Mouse (Mus musculus): ENCODE measurements at regions not wholly inside any gene's neighbourhood (a gene's known extent, or its start where the extent isn't known, plus 50 kb on each side); places are given as distances from the start of the nearest gene placed in this dataset.

DNA sequence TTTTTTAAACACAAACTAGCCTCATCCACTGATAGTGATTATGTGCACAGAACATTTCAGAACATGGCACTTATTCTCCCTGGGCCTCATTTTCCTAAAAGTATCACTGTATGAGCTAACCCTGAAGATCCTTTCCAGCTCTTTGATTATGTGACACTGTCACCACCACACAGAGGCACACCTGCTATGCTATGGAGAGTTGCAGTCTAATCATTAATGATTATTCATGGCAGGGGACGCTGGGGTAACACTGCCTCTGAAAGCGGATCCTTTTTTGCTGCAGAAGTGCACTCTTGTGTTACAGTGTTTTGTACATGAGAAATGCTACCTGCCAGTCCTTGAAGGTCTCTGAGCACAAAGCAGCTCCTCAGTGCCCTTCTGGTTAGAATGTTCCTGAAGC is 615.3 kb upstream of the Fbxo33 start:
- DNase-seq (ENCODE audit: low read depth, low spot score), result no peak

DNA sequence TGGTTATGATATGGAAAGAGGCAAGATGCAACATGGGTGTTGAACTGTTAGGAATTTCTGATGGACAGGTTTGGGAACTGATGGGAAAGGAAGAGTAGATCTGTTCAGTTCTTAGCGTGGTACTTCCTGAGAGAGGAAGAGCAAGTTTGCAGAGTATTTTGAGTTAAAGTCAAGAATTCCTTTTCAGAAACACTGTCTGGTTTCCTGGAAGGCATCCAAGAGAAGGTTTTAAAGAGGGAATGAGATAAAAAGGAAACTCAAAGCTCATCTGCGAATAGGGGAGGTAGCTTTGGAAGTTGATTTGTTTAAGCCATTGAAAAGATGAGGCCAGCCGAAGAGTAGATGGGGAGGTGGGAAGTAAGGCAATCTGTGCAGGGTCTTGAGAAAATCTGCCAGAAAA is 603.4 kb upstream of the Fbxo33 start:
- no peak for DNase-seq (ENCODE audit: low read depth, low spot score)

DNA sequence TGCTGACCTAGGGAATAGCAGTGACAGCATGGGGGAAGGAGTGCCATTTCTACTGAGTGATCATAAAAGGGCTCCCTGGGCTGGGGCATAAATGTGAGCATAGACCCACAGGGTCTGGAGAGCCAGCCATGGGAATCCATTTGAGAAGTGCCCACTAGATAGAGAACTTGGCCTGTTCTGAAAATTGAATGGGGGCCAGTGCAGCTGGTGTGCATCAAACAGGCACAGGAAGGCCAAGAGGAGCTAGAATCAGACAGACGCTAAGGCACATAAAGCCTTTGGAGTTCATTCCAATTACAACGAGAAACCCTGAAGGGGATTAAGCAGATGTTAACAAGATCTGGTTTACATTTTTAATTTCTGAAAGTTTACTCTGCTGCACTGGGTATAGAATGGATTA is 602.9 kb upstream of the Fbxo33 start:
- no peak for DNase-seq (ENCODE audit: low read depth, low spot score)

DNA sequence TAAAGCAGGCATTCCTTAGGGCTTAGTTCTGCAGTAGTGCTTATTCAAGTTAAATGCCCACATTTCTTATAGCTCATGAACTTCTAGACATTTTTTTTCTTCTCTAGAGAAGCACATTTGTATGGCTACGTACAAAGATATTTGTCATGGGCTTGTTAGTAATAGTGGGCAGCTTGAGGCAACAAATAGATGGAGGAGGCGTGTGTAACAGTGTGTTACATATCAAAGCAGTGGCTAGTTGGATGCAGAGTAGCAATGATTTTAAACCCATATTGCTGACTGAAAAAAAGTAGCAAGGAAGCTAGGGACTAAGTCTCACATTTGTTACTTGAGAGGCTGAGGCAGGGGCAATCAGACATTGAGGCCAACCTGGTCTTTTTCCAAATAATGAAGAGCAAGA is 602.2 kb upstream of the Fbxo33 start:
- DNase-seq (ENCODE audit: low read depth, low spot score), result no peak

DNA sequence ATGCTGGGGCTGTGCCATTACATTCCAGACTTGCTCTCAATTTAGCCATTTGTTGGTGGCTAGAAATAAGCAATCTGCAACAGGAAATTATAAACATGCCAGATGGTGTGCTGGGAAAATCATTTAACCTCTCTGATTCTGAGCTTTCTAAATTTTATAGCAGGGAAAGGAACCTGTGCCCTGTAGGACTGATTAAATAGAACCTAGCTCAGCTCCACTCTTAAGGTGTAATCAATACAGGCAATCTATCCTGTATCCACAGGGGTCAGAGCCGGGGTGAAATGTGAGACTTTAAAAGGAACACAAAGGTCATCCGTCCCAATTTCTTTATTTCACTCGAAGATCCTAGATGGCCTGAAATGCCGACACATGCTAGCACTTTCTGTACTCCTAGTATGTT is 596.4 kb upstream of the Fbxo33 start:
- DNase-seq (ENCODE audit: low read depth, low spot score), result no peak

DNA sequence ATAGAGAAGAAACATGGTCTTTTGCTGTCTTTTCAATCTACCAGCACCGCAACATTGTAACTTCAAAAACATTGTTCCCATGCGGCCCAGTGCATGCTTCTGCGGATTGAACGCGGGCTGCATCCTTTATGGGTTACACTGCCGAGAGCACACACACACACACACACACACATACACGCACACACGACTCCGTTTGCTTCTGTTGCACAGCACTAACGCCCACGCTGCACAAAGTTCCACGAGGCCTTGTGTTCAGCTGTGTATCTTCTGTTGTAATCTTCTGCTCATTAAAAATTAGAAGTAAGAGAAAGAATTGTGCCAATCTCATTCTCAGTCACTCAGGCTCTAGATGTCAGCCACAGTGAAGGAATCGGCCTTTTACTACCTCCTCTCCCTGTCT is 594.8 kb upstream of the Fbxo33 start:
- no peak for DNase-seq (ENCODE audit: low read depth, low spot score)

DNA sequence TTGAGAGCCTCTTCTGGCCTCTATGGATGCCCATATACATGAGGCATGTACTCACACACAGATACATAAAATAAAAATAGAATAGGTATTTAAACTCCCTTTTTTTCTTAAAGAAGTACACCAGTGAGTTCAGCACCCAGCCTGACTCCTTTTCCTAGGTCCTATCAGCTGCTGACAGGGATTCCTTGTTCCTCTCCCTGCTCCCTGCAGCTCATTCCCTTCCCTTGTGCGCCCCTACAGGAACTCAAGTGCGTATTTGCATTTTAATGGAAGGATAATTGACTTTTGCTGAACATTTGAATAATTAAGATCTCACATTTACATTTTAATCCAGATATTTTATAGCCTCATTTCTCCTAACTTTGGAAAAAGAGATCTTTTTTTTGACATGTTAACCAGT is 589.7 kb upstream of the Fbxo33 start:
- DNase-seq (ENCODE audit: low read depth, low spot score), result no peak

DNA sequence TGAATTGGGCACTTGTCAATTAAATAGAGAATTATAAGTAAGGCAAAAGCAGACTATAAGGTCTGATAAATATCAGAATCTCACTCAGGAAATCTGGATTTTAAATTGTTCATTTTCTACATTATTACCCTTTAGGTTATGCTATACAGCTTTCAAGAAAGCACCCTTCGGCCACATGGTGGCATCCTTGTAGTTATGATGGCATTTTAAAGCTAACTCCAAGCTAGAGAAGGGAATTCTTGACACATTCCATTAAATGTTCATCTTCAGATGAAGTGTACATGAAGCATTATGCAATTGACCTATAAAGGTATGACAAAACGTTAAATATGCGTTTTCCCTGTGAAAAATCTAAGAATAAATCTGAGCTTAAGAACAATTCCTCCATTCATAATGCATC is 578.5 kb upstream of the Fbxo33 start:
- DNase-seq (ENCODE audit: low read depth, low spot score), result peak; percentile 64

DNA sequence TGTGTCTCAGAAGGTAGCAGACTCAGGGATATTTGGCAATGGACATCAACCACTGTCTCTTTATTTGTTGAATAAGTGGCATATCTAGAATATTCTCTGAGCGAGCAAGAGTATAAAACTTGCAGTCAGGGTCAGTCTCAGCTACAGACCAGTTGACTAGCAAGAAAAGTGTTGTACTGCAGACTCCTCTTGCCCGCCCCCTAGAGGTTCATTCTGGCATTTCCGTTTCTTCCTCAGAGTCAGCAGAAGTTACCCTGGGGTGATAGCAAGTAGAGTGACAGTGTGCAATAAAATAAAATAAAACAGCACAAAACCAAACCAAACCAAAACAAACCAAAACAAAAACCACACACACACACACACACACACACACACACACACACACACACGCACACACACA is 571.9 kb upstream of the Fbxo33 start:
- no peak for DNase-seq (ENCODE audit: low read depth, low spot score)

DNA sequence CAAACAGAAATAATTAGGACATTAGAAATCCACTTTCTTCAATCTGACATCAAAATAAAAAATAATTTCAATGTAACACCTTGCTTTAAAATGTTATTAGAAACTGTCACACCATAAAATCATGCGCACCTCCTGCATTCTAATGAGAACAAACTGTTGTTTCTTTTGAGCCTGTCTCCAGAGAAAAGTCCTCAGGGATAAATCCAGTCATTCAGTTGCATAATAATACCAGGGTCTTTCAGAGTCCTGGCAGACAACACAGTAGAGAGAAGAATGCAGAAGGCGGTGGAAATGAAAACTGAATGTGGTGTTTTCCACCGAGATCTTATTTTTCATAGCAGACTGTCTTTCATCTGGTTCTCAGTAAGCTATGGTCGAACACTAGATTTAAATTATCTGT is 567.3 kb upstream of the Fbxo33 start:
- no peak for DNase-seq (ENCODE audit: low read depth, low spot score)

DNA sequence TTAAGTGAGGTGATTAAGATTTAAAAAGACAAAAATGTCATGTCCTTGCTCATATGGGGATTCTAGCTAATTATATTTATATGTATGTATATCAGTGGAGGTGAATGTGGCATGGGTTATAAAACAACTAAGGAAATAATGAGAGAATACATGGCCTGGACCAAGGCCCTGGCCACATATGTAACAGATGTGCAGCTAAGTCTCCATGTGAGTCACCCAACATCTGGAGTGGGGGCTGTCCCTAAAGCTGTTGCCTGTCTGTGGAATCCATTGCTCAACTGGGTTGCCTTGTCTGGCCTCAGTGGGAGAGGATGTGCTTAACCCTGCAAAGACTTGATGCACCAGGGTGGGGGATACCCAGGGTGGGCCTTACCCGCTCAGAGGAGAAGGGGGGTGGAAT is 551.5 kb upstream of the Fbxo33 start:
- no peak for DNase-seq (ENCODE audit: low read depth, low spot score)

DNA sequence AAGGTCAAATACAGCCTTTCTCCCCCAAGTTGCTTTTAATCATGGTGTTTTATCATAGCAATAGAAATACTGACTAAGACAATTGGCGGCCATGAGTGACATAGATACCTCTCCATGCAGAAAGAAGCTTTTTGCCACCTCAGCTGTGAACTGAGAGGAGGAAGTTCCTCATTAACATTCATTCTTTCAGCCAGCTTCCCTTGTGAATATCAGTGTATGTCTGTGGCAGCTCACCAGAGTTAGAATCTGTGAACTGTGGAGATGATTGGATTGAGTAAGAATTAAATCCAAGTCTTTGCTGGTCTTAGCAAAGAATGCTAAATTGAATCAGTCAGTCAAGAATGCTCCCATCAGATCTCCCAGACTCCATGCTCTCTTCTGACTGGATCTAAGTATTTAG is 542.7 kb upstream of the Fbxo33 start:
- DNase-seq (ENCODE audit: low read depth, low spot score), result no peak

DNA sequence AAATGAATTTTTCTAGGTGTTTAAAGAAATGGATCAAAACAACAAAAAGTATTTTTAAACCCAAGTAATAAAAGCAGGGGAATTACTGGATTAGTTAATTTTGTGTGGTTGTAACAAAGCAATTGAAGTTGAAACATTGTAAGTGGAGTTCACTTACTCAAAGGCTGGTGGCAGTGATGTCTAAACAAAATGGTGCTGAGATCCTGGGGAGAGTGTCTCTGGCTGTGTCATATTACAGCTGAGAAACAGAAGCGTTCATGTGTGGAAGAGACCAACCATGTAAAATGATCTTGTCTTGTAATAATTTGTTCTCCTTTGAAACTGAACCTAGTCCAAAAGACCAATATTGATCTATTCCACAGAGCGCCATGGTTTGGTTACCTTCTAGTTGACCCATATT is 525.2 kb upstream of the Fbxo33 start:
- DNase-seq (ENCODE audit: low read depth, low spot score), result no peak

DNA sequence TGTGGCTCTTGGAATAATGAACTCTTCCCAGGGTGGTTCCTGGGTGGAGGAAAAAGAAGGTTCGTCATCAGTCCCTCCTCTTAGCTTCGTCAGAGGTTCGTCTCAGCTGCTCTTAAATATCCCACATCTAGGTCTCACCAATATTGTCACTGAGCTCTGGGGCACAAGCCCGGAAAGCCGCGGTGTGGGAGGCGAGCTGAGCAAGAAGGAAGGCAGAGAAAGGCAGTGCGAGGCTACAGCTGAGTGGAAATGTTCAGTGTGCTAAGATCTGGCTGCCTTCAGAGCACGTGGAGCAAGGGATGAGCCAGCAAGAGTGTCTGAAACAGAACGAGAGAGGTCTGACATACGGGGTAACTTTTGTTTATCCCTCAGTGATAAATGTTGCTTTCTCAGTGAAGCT is 523.7 kb upstream of the Fbxo33 start:
- DNase-seq (ENCODE audit: low read depth, low spot score), result no peak

DNA sequence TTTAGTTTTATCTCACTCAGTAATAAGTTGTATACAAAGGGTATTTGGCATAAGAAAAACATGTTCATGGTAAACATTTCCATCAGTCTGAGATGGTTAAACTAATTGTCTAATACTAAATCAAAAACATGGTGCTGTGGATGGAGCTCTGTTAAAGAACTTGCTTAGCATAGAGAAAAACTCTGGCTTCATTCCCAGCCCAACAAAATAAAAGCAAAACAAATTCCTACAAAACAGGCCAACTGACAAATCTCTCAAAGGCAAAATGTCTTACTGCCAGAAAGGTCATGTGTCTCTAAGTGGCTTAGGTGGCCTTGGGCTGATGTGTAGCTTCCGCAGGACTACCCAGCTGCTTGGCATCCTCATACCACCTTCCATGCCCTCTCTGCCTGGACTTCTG is 505.4 kb upstream of the Fbxo33 start:
- DNase-seq (ENCODE audit: low read depth, low spot score), result no peak

DNA sequence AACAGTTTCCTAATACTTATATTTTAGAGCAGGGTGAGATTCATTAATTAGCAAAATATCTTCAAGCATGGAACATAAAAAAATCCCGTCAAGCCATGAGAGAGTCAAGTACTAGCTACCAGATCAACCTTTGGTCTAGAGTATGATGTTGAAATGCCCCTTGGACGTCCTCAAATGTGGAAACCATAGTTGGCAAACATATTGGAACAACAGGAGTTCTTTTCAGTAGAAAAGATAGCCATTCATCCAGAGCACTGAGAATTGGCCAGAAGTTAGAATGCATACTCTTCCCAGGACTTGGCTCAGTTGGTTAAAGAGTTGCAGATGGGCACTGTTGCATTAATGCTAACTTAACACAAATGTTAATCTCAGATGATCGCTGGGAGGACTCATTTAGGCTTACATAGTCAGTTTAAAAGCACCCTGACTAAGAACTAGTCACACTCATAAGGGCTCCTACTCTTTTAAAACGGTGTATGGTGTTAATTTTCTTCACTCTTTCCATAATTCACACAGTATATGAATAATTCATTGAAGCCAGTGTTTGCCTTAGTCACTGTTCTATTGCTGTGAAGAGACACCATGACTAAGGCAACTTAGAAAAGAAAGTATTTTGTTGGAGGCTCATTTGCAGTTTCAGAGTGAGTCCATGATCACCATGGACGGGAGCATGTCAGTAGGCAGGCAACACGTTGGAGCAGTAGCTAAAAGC is 503.1 kb upstream of the Fbxo33 start:
- DNase-seq (ENCODE audit: low read depth, low spot score), result no peak

DNA sequence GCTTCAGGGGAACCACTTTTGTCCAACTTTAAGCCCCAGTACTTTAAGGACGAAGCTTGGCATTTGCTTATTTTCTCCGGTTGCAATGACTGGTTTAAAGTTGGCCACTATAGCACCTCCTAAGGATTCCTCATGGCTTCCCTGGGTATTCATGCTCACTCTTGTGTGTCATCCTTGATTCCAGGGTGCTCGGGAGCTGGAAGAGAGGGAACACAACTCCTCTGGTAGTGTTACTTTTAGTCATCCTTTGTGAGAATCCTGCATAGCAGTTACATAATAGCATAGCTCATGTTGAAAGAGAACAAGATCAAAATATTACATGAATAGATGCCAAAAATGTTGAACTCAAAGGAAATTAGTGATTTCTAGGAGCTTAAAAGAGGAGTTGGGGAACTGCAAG is 493.7 kb upstream of the Fbxo33 start:
- no peak for DNase-seq (ENCODE audit: low read depth, low spot score)

DNA sequence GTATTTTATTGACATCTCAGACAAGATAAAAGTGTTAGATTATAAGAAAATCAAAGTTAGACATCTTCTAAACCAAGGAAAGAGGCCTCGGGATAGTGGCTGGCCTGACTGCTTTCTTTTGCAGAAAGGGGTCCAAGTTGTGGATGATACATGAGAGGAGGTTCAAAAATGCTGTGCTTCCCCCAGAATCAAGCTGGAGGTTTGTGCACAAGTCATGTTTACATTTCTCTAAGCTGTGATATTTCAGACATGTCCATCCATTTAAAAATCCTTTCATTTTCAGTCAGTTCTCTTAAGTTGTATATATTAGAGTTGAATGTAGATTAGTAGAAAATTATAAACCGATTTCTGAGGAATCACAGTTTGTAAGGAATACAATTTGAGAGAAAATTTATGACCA is 463.7 kb upstream of the Fbxo33 start:
- DNase-seq (ENCODE audit: low read depth, low spot score), result no peak

DNA sequence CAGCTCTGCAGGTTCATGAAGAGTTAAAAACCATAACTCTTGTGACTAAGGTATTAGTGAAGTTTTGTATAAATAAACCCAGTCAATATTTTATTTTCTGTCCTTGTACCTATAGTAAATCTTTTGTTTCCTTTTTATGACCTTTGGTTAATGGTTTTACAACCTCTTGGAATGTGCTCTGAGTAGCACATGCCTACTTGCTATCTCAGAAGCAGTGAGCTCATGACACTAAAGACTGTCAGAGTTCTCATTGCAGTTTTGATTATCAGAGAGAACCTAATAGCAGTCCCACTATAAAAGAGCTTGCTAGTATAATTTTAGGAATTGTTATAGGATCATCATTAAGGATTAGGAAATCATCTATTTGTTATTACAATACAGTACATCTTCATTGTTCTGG is 443.6 kb upstream of the Fbxo33 start:
- no peak for DNase-seq (ENCODE audit: low read depth, low spot score)

DNA sequence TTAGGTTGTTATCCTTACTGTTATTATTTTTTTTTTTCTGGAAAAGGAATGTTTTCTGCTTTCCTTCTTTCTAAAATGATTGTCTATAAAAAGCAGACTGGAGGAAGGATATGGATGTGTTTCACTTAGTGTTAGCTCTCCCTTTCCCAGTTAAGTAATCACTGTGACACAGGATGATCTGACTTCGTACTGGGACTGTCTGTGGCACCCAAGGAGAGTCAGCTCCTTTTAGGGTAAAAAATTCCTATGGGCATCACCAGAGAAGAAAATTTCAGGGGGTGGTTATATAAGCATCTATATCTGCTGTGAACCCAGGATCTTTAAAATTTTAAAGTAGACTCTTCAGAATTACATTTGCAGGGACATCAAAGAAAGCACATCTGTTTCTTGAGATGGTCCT is 411.2 kb upstream of the Fbxo33 start:
- no peak for DNase-seq (ENCODE audit: low read depth, low spot score)

DNA sequence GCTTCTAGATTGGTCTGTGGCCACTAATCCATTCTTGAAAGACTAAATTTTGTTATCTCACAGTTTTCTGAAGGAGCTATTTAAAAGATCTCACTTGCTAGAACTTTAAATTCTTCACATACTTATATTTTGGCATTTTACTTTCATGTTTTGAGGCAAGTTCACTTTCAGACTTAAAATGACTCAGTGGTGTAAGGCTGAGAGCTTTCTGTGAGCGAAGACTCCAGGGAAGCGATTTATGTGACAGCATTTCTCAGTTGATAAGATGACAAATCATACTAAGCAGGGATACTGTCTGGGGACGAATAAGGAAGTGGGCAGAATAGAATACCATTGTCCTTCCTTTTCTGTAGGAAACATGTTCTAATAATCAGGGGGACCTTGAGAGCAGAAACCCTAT is 403.6 kb upstream of the Fbxo33 start:
- DNase-seq (ENCODE audit: low read depth, low spot score), result no peak

DNA sequence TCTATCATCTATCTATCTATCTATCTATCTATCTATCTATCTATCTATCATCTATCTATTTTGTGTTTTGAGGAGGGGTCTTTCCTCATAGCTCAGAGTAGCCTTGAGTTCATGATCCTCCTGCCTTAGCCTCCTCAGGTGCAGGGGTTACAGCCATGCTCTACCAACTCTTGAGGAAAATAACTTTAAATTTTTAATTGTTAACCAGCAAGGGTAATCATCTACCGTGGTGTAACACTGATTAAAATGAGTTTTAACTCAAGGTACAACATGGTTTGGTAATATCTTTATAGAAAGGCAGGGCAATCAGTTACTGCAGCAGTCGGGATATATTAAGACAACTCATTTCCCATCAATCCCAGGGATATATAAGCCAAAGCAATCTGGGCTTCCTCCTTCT is 401.6 kb upstream of the Fbxo33 start:
- no peak for DNase-seq (ENCODE audit: low read depth, low spot score)

DNA sequence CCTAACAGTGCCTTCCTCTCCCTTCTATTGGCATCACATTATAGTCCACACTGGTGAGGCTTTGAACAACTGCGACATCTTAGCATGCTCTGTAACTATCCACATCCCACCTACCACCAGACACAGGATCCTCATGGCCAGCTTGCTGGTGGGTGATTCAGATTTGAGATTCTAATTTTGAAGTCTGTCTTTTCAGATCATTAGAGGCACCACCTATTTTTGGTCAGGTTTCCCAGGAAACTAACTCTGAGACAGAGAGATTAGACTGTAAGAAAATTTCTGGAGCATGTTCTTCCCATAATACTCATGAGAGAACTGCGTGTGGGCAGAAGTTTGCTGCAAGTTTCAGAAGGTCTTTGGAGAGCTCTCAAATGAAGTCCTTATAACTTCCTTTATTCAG is 400.8 kb upstream of the Fbxo33 start:
- DNase-seq (ENCODE audit: low read depth, low spot score), result no peak

DNA sequence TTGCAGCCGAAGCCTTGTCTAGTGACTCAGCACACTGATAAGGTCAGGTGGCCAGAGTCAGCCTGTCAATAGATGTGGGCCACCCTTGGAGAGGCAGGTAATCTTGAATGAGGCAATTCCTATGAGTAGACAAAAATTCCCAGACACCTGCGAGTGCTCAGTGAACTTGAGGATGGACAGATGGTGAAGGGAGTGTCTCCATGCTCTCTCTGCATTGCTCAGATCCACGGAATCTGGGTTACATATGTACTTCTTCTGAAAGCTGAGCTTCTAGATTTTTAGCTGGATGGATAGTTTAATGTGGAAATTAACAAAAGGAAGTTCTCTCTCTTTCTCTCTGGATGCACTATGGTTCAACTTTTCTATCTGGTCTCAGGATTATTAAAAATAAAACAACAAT is 396.6 kb upstream of the Fbxo33 start:
- DNase-seq (ENCODE audit: low read depth, low spot score), result no peak

All from brain, embryonic 18.5 days (tissue).